Mouse (Mus musculus): Measurements from ENCODE around the gene Noxo1.

- TF ChIP-seq CTCF (IDR thresholded peaks at IDR 0.05; ENCODE audit: extremely low read depth, insufficient read depth, low read length) (no peak), POLR2A (IDR thresholded peaks at IDR 0.05; ENCODE audit: extremely low read depth, insufficient read depth, low read length) (no peak)
These were observed 21.8 kb upstream of the Noxo1 start for GRCm38 (mm10) chr17:24674277-24674676.
